Mouse (Mus musculus): ENCODE measurements at regions not wholly inside any gene's neighbourhood (a gene's known extent, or its start where the extent isn't known, plus 50 kb on each side); places are given as distances from the start of the nearest gene placed in this dataset.

DNA sequence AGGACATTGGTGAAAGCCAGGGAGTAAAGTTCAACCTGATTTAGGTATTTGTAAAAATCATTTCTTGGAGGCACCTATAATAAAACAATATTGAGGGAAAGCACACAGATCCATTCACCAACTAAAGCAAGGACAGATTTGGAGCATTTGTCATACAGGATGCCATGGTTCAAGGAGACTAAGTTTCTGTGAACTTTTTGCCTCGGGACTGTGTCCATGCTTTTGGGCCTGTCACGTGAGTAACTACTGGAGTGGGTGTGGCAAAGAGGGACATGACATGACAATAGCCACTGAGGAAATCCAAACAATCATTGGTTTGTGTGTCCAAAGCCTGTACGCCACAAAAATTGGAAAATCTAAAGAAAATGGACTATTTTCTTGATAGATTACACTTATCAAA is 241.4 kb downstream of the Ankrd50 start:
- Histone ChIP-seq H3K9ac (no peak overlapping the region), H3K4me3 (no peak overlapping the region), H3K36me3 (no peaks in the 10 kb centered on the region), H3K4me2 (no peak overlapping the region), H3K9me3 (no peaks in the 10 kb centered on the region), H3K27ac (no peak overlapping the region), H3K4me1 (replicated peaks) (no peaks in the 10 kb centered on the region), H3K27me3 (no peaks in the 10 kb centered on the region)
- WGBS, result 91% methylated on average over 3 of the region's 3 CpGs
- no peak for ATAC-seq (ENCODE audit: low FRiP score)

DNA sequence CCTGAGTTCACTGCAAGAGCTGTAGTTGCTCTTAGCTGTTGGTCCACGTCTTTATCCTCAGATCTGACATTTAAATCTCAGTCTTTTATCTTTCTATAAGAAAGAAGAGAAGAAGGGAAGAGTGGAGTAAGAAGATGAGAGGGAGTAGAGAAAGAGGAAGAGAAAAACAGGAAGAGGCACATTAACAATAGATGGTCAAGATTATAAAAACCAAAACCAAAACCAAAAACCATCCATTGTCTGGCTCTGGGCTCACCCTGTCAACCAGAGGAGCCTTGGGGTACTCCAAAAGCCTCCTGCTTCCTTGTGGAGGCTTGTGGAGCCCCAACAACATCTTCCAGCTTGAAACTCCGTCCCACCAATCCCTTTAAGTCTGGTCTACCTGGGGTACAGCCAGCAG is 247.0 kb downstream of the Ankrd50 start:
- no peaks in the 10 kb centered on the region for H3K36me3 ChIP-seq
- ATAC-seq (ENCODE audit: low FRiP score), result no peak
- no peaks in the 10 kb centered on the region for H3K27me3 ChIP-seq
- H3K27ac ChIP-seq, result no peak overlapping the region
- WGBS, result 65% methylated on average over 2 of the region's 2 CpGs
- H3K9ac ChIP-seq, result no peak overlapping the region
- H3K4me2 ChIP-seq, result no peak overlapping the region
- no peaks in the 10 kb centered on the region for H3K9me3 ChIP-seq
- peaks cover 10% of the 10 kb centered on the region for H3K4me1 ChIP-seq (replicated peaks)
- H3K4me3 ChIP-seq, result no peak overlapping the region

DNA sequence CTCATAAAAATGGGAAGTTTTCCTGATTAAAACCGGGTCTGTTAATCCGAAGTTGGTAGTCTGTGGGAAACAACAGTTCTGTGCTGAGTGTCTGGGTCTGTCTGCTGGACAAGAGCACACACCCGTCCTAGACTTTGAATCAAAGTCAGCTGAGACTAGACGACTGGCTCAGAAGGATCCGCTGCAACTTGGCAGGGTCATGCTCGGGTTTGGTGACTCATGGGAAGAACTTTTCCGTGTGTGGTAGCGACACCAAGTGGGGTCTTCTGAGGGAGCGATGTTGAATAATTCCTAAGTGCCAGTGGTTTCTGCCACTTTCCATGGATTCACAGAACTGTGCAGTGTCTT is 248.9 kb downstream of the Ankrd50 start:
- no peak overlapping the region for H3K4me2 ChIP-seq
- H3K9ac ChIP-seq, result no peak overlapping the region
- H3K4me3 ChIP-seq, result no peak overlapping the region
- H3K27ac ChIP-seq, result no peak overlapping the region
- ATAC-seq (ENCODE audit: low FRiP score), result no peak
- peaks cover 24% of the 10 kb centered on the region for H3K4me1 ChIP-seq (replicated peaks)
- no peaks in the 10 kb centered on the region for H3K36me3 ChIP-seq
- H3K27me3 ChIP-seq, result no peaks in the 10 kb centered on the region
- 90% methylated on average over 9 of the region's 9 CpGs for WGBS
- H3K9me3 ChIP-seq, result no peaks in the 10 kb centered on the region

DNA sequence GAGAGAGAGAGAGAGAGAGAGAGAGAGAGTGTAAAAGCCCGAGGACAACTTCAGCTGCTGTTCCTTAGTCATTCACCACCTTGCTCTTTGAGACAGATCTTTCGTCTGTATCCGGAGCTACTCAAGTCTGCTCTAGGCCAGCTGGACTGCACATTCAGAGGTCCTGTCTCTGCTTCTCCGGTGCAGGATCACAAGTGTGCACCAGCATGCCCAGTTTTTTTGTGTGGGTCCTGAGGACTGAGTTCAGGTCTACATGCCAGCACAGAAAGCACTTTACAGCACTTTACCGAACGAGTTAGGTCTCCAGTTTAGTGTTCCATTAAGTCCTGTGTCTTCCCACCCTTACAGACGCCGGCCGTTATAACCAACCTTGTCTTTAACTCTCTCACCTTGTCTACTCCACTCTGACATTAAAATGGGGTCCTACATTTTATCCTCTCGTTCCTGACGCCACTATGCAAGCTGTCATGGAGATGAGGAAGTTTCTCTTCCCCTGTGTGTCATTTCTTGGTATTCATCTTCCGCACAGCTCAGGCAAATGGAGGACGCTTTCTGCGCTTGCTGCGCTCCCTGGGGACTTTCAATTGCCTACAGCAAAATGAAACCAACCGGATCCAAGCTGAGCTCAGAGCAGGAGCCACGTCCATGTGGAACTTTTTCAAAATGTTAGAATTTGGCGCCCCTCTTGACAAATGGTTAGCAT is 249.5 kb downstream of the Ankrd50 start:
- ATAC-seq (ENCODE audit: low FRiP score), result no peak
- Histone ChIP-seq H3K27ac (no peak overlapping the region), H3K4me1 (replicated peaks) (peaks cover 26% of the 10 kb centered on the region), H3K4me3 (no peak overlapping the region), H3K9me3 (no peaks in the 10 kb centered on the region), H3K4me2 (no peak overlapping the region), H3K36me3 (no peaks in the 10 kb centered on the region), H3K9ac (no peak overlapping the region), H3K27me3 (no peaks in the 10 kb centered on the region)
- WGBS, result 70% methylated on average over 18 of the region's 18 CpGs

DNA sequence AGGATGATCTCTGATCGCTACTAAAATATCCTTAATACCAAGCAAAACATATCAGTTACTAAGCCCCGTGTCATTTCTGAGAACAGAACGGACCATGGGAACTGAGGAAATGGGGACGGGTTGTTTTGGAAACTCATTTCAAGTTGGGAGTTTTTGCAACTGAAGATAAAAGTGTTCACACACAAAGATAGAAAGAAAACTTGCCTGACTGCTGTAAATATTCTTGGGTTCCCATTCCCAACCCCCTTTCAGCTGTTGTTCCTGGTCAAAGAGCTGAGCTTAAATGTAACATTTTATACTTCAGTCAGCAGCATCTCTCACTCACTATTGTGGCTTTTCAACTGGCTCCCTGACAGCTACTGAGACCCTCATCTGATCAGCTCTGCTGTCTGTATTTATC is 250.1 kb downstream of the Ankrd50 start:
- Histone ChIP-seq H3K36me3 (no peaks in the 10 kb centered on the region), H3K27ac (no peak overlapping the region), H3K9ac (no peak overlapping the region), H3K4me2 (no peak overlapping the region), H3K27me3 (no peaks in the 10 kb centered on the region), H3K4me1 (replicated peaks) (peaks cover 32% of the 10 kb centered on the region), H3K4me3 (no peak overlapping the region), H3K9me3 (no peaks in the 10 kb centered on the region)
- WGBS, result 92% methylated on average over 4 of the region's 4 CpGs
- ATAC-seq (ENCODE audit: low FRiP score), result no peak

DNA sequence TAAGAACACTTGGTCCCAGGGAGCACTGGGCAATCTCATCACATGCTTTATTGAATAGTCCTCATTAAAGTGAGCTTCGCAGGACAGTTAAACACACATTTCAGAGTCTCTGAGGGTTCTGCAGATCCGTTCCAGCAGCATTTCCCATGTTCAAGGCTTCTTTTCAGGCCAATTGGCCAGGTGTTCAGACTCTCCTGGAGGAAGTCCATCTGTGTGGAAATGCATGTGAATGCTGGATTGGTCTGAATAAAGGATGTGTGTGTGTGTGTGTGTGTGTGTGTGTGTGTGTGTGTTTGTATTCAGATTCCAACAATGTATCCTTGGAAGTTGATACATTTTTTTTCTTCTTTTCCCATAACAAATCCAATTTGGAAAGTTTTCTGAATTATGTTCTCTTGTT is 250.6 kb downstream of the Ankrd50 start:
- Histone ChIP-seq H3K27ac (no peak overlapping the region), H3K9ac (no peak overlapping the region), H3K36me3 (no peaks in the 10 kb centered on the region), H3K4me2 (no peak overlapping the region), H3K4me1 (replicated peaks) (peaks cover 35% of the 10 kb centered on the region), H3K27me3 (no peaks in the 10 kb centered on the region), H3K4me3 (no peak overlapping the region), H3K9me3 (no peaks in the 10 kb centered on the region)
- 62% methylated on average over 2 of the region's 2 CpGs for WGBS
- no peak for ATAC-seq (ENCODE audit: low FRiP score)

DNA sequence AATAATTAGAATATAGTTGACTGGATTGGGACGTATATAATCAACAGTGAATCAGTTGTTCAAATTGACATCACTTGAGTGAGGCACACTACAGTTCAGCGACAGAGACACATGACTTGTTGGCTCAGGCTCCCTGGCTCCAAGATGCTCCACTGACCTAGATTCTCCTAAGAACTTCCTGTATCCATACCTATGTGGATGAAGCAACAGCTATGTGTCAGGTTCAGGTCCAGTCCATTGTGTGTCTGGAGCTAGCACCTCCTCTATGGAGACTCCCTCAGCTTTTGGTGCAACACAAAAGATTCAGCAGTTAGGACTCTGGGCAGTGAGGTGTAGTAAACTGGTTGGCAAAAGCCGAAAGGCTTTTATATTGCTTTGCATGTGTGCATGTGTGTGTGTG is 251.6 kb downstream of the Ankrd50 start:
- no peak overlapping the region for H3K27ac ChIP-seq
- H3K4me2 ChIP-seq, result no peak overlapping the region
- H3K4me3 ChIP-seq, result no peak overlapping the region
- ATAC-seq (ENCODE audit: low FRiP score), result no peak
- WGBS, result 88% methylated on average over 3 of the region's 3 CpGs
- no peaks in the 10 kb centered on the region for H3K36me3 ChIP-seq
- no peak overlapping the region for H3K9ac ChIP-seq
- no peaks in the 10 kb centered on the region for H3K9me3 ChIP-seq
- H3K4me1 ChIP-seq (replicated peaks), result peaks cover 38% of the 10 kb centered on the region
- H3K27me3 ChIP-seq, result no peaks in the 10 kb centered on the region

DNA sequence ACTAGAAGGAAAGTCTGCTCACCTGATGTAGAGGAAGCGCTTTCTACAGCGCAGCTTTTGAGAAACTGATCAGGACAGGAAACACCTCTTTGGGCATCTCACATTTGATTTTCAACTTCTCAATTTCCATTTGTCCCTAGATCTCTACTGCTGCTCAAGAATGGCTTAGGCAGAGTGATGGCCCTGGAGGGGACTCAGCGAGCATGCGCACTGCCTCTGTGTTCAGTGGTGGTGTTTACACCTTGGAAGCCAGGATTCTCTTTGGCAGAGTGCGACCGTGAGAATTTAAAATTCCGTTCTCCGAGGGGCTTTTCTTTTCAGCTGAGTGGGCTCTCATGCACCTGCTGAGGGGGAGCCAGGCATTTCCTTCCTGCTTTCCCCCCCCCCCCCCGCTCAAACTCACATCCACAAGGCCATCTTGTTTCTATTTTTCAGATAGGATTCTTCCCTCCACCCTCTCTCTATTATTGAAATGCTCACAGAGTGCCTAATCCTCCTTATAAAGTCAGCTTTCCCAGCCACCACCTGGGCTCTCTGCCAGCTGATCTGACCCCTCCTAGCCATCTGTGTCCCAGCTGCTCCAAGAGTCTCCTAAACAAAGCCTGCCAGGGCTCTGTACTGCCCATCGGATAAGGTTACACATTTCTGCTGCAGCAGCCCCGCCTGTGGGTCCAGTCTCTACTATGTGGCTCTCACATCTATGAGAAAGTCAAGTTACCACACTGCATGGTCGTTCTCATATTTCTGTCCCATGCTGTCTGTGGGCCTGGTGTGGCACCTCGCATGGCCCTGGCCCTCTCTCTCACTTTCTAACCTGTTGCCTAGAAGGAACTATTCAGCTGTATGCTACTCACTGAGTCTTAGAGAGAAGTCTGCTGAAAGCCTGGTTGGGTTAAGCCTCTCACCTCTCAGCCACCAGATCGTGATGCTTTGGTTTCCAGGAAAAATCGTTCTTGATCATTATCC is 252.2 kb downstream of the Ankrd50 start:
- Histone ChIP-seq H3K9me3 (no peaks in the 10 kb centered on the region), H3K4me1 (replicated peaks) (peaks cover 38% of the 10 kb centered on the region), H3K27me3 (no peaks in the 10 kb centered on the region), H3K9ac (no peak overlapping the region), H3K4me2 (peak overlapping the region; percentile 30; the same call in 1 of the 2 replicates), H3K27ac (peak overlapping the region; percentile 64; the same call in 1 of the 2 replicates), H3K4me3 (no peak overlapping the region), H3K36me3 (no peaks in the 10 kb centered on the region)
- 42% methylated on average over 15 of the region's 15 CpGs for WGBS
- peak; percentile 81 for ATAC-seq (ENCODE audit: low FRiP score)

DNA sequence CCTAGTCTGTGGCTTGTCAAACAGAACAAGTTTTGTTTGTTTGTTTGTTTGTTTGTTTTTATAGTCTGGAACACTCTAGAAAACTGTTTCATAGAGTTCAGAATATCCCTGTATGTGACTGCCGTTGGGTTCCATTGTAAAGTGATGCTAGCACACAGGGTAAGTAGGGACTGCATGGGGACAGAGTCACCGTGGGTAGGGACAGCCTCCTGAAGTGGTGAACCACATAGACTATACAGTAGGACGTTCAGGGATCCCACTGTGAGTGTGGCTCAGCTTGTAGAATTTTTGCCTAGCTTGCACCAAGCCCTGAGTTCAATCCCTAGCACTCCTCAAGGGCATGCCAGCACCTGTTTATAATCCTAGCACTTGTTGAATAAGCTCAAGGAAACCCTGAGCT is 253.1 kb downstream of the Ankrd50 start:
- Histone ChIP-seq H3K4me2 (no peak overlapping the region), H3K36me3 (no peaks in the 10 kb centered on the region), H3K9me3 (no peaks in the 10 kb centered on the region), H3K27me3 (no peaks in the 10 kb centered on the region), H3K27ac (no peak overlapping the region), H3K4me3 (no peak overlapping the region), H3K4me1 (replicated peaks) (peaks cover 38% of the 10 kb centered on the region), H3K9ac (no peak overlapping the region)
- WGBS, result 73% methylated on average over 3 of the region's 3 CpGs
- ATAC-seq (ENCODE audit: low FRiP score), result no peak

DNA sequence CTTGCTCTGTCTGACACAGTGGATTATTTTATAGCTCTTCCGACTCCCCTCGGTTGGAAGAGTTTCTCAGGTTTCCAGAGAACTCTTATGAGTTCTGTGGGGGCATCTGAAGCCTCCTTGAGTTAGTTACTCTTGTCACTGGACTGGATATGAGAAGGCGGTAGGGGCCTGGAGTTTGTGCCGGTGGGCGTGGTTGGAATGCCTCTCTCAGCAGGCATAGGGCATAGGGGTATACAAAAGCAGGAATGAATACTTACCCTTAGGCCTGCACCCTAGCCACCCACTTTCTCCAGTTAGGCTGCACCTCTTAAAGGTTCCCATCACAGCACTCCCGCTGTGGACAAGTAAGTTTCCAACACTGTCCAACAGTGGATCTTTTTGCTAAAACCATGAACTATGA is 253.8 kb downstream of the Ankrd50 start:
- H3K9ac ChIP-seq, result no peak overlapping the region
- no peak overlapping the region for H3K27ac ChIP-seq
- no peaks in the 10 kb centered on the region for H3K9me3 ChIP-seq
- no peaks in the 10 kb centered on the region for H3K36me3 ChIP-seq
- H3K27me3 ChIP-seq, result no peaks in the 10 kb centered on the region
- H3K4me1 ChIP-seq (replicated peaks), result peaks cover 38% of the 10 kb centered on the region
- no peak overlapping the region for H3K4me2 ChIP-seq
- no peak overlapping the region for H3K4me3 ChIP-seq
- no peak for ATAC-seq (ENCODE audit: low FRiP score)
- 59% methylated on average over 6 of the region's 6 CpGs for WGBS

DNA sequence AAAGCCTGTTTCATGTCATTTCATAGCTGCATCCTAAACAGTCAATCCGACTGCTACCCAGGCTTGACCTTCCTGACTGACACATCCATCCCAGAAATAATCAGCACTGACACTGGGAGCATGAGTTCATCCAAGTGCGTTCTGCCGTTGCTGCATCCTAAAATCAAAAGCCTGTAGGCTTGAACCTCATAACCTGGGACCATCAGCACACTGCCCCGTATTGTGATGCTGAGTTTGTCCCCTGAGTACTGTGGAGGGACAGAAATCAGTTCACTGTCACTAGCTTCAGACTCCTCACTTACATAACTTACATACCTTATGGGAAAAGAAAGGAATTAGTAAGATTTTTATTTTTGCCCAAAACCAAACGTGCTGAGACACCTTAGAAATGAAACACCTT is 255.0 kb downstream of the Ankrd50 start:
- H3K27me3 ChIP-seq, result no peaks in the 10 kb centered on the region
- H3K36me3 ChIP-seq, result no peaks in the 10 kb centered on the region
- no peaks in the 10 kb centered on the region for H3K9me3 ChIP-seq
- no peak overlapping the region for H3K4me2 ChIP-seq
- no peak overlapping the region for H3K27ac ChIP-seq
- H3K4me3 ChIP-seq, result no peak overlapping the region
- H3K9ac ChIP-seq, result no peak overlapping the region
- 68% methylated on average over 5 of the region's 5 CpGs for WGBS
- ATAC-seq (ENCODE audit: low FRiP score), result no peak
- H3K4me1 ChIP-seq (replicated peaks), result peaks cover 35% of the 10 kb centered on the region

DNA sequence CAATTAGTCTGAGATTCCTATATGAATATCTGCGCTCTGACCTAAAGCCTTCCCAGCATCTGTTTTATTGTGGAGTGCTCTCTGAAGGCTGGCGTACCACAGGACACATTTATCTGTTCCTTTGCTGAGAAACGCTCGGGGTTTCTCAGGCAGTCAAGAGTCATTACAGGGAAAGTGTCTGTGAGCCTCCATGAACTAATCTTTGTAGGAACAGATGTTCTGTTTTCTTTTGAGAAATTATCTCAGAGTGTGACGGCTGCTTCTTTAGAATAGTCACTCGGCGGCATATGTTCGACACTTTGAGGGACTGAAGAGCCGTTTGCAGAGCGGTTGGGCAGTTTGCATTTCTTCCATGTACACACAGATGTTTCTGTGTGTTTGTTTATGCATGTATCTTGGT is 255.6 kb downstream of the Ankrd50 start:
- Histone ChIP-seq H3K27me3 (no peaks in the 10 kb centered on the region), H3K9me3 (no peaks in the 10 kb centered on the region), H3K4me2 (no peak overlapping the region), H3K36me3 (no peaks in the 10 kb centered on the region), H3K9ac (no peak overlapping the region), H3K4me1 (replicated peaks) (peaks cover 35% of the 10 kb centered on the region), H3K4me3 (no peak overlapping the region), H3K27ac (no peak overlapping the region)
- WGBS, result 46% methylated on average over 10 of the region's 10 CpGs
- no peak for ATAC-seq (ENCODE audit: low FRiP score)

DNA sequence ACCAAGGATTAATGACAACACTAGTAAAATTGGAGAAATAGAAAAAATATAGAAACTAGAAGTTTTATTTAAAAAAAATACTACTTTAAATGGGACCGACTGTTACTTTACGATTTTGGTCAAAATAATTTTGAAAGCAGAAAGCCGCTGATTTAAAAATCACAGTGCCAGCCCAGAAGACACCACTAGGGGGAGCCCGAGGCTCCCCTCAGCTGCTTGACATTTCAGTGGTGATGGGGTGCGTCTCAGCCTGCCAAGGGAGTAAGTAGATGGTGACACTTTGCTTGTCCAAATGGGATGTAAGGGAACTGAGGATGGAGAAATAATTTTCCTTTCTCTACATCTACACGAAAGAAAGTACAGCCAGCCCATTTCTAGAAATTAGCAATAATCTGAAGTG is 257.0 kb downstream of the Ankrd50 start:
- peaks cover 27% of the 10 kb centered on the region for H3K4me1 ChIP-seq (replicated peaks)
- no peaks in the 10 kb centered on the region for H3K36me3 ChIP-seq
- H3K27me3 ChIP-seq, result no peaks in the 10 kb centered on the region
- H3K4me2 ChIP-seq, result no peak overlapping the region
- ATAC-seq (ENCODE audit: low FRiP score), result no peak
- H3K9me3 ChIP-seq, result no peaks in the 10 kb centered on the region
- no peak overlapping the region for H3K27ac ChIP-seq
- H3K4me3 ChIP-seq, result no peak overlapping the region
- H3K9ac ChIP-seq, result no peak overlapping the region
- 29% methylated on average over 6 of the region's 6 CpGs for WGBS

Measured in hindbrain, embryonic 13.5 days (tissue).